Mouse (Mus musculus): ENCODE measurements around the gene Cd160.

DNA sequence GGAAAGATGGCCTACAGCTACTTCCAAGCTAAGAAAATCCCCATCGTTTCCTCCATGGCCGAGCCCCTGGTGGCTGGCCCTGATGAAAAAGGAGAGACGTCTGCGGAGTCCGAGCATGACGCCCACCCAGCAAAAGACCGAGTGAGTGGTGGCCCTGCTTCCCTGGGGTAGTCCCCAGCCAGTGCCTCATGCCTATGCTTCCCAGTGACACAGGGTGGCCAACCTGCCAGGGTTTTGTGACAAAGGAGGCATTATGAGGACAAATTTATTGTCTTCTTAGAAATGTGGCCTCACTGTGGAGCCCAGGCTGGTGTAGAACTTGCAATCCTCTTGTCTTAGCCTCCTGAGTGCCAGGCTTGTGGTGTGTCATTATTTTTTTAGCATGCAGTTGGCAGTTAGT, 39.9 kb upstream of the Cd160 start:
- TF ChIP-seq POLR2A (IDR thresholded peaks at IDR 0.05; ENCODE audit: control insufficient read depth, low read depth, low read length) = no peak
- no peak for TF ChIP-seq CTCF (IDR thresholded peaks at IDR 0.05; ENCODE audit: control insufficient read depth, insufficient read depth, insufficient replicate concordance, low read depth, low read length)
